Mouse (Mus musculus) CD4-positive naive resting alpha-beta T cell, adult 76 days (primary cell): Measurements from ENCODE around the gene Tenm2. TPM values are rescaled to one million over a fixed set of nuclear protein-coding genes. Genes with fewer than 3 reads are reported as not detected.

Source experiments
- total RNA-seq: library from RNA; stranded (reverse); gene quantifications from one replicate; pipeline ENCODE4 v1.2.4, GENCODE M21; 2023

Tenm2 gene
- total RNA-seq: not detected

GRCm38 (mm10) chr11:37235914-37236600, at the start of gene Tenm2:
TSS of gene Tenm2 (minus strand) at chr11:37235964.

GRCm38 (mm10) chr11:35980411-35980917, 1255.3 kb downstream of the Tenm2 start, which contains the start of gene Wwc1:
TSS of gene Wwc1 (minus strand) at chr11:35980527.

